Mouse (Mus musculus): ENCODE results near the gene Gm28042. TPM values are rescaled to one million over a fixed set of nuclear protein-coding genes. Genes with fewer than 3 reads are reported as not detected.
A peak's percentile ranks its signal among the peaks of the same experiment; 100 is the strongest.

Gm28042 gene
- polyA plus RNA-seq, 1 experiment: 2.8 TPM

- Histone ChIP-seq H3K27ac (ENCODE audit: insufficient read depth, low read depth, low read length) (no peak overlapping the region), H3K4me1 (ENCODE audit: control insufficient read depth, insufficient read depth, insufficient read length, low read length) (peaks cover 9% of the 10 kb centered on the region), H3K36me3 (ENCODE audit: control insufficient read depth, insufficient read depth, low read length) (no peaks in the 10 kb centered on the region; the same call in 1 of the 2 replicates), H3K27me3 (ENCODE audit: control insufficient read depth, insufficient read depth, low read length) (no peaks in the 10 kb centered on the region), H3K4me3 (ENCODE audit: low read depth, low read length) (no peak overlapping the region)
- WGBS: 46% methylated on average over 14 of the region's 14 CpGs
- TF ChIP-seq CTCF (IDR thresholded peaks at IDR 0.05; ENCODE audit: extremely low read depth, insufficient read length, insufficient replicate concordance, low read depth, low read length) (no peak), POLR2A (IDR thresholded peaks at IDR 0.05; ENCODE audit: low read depth, low read length) (no peak)
These were observed 19.4 kb downstream of the Gm28042 start for GRCm38 (mm10) chr2:120046486-120047310.

- Histone ChIP-seq H3K36me3 (ENCODE audit: control insufficient read depth, insufficient read depth, low read length) (no peaks in the 10 kb centered on the region), H3K4me3 (ENCODE audit: low read depth, low read length) (no peak overlapping the region), H3K27me3 (ENCODE audit: control insufficient read depth, insufficient read depth, low read length) (no peaks in the 10 kb centered on the region), H3K4me1 (ENCODE audit: control insufficient read depth, insufficient read depth, insufficient read length, low read length) (peaks cover 9% of the 10 kb centered on the region), H3K27ac (ENCODE audit: insufficient read depth, low read depth, low read length) (no peak overlapping the region)
- TF ChIP-seq CTCF (IDR thresholded peaks at IDR 0.05; ENCODE audit: extremely low read depth, insufficient read length, insufficient replicate concordance, low read depth, low read length) (no peak), POLR2A (IDR thresholded peaks at IDR 0.05; ENCODE audit: low read depth, low read length) (no peak)
- WGBS: 86% methylated on average over 9 of the region's 9 CpGs
These were observed 20.9 kb downstream of the Gm28042 start for GRCm38 (mm10) chr2:120048173-120048572.

- TF ChIP-seq CTCF (IDR thresholded peaks at IDR 0.05; ENCODE audit: extremely low read depth, insufficient read length, insufficient replicate concordance, low read depth, low read length) (peak; percentile 46; the same call in 1 of the 2 replicates), POLR2A (IDR thresholded peaks at IDR 0.05; ENCODE audit: low read depth, low read length) (no peak)
- no peaks in the 10 kb centered on the region for H3K27me3 ChIP-seq (ENCODE audit: control insufficient read depth, insufficient read depth, low read length)
- no peaks in the 10 kb centered on the region for H3K36me3 ChIP-seq (ENCODE audit: control insufficient read depth, insufficient read depth, low read length)
- 65% methylated on average over 10 of the region's 10 CpGs for WGBS
- H3K27ac ChIP-seq (ENCODE audit: insufficient read depth, low read depth, low read length): no peak overlapping the region
- peaks cover 9% of the 10 kb centered on the region for H3K4me1 ChIP-seq (ENCODE audit: control insufficient read depth, insufficient read depth, insufficient read length, low read length)
- no peak overlapping the region for H3K4me3 ChIP-seq (ENCODE audit: low read depth, low read length)
These were observed 22.5 kb downstream of the Gm28042 start for GRCm38 (mm10) chr2:120049632-120050274.

DNA sequence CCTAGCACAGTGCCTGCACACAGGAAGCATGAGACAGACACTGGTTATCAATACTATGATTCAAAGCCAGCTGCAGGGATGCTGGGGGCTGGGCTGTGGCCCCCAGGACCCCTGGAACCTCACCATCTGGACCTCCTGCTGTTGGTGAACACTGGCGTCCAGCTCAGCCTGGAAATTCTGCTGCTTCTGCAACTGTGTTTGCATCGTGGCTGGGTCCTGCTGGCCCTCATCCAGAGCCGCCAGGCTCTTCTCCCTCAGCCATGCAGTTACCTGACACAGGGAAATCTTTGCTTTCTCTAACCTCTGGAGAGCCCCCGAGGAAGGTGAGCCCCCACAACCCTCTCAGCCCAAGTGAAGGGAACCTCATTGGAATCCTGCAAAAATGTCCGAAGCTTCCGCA, 24.1 kb downstream of the Gm28042 start:
- no peaks in the 10 kb centered on the region for H3K36me3 ChIP-seq (ENCODE audit: control insufficient read depth, insufficient read depth, low read length)
- no peaks in the 10 kb centered on the region for H3K27me3 ChIP-seq (ENCODE audit: control insufficient read depth, insufficient read depth, low read length)
- no peak overlapping the region for H3K4me3 ChIP-seq (ENCODE audit: low read depth, low read length)
- TF ChIP-seq CTCF (IDR thresholded peaks at IDR 0.05; ENCODE audit: extremely low read depth, insufficient read length, insufficient replicate concordance, low read depth, low read length) (no peak), POLR2A (IDR thresholded peaks at IDR 0.05; ENCODE audit: low read depth, low read length) (no peak)
- WGBS: 60% methylated on average over 6 of the region's 6 CpGs
- H3K4me1 ChIP-seq (ENCODE audit: control insufficient read depth, insufficient read depth, insufficient read length, low read length): peaks cover 8% of the 10 kb centered on the region
- H3K27ac ChIP-seq (ENCODE audit: insufficient read depth, low read depth, low read length): no peak overlapping the region

GRCm38 (mm10) chr2:120054771-120055552, 27.7 kb downstream of the Gm28042 start:
- Histone ChIP-seq H3K36me3 (ENCODE audit: control insufficient read depth, insufficient read depth, low read length) (no peaks in the 10 kb centered on the region), H3K27me3 (ENCODE audit: control insufficient read depth, insufficient read depth, low read length) (no peaks in the 10 kb centered on the region), H3K27ac (ENCODE audit: insufficient read depth, low read depth, low read length) (no peak overlapping the region), H3K4me1 (ENCODE audit: control insufficient read depth, insufficient read depth, insufficient read length, low read length) (no peaks in the 10 kb centered on the region), H3K4me3 (ENCODE audit: low read depth, low read length) (no peak overlapping the region)
- 73% methylated on average over 12 of the region's 12 CpGs for WGBS
- TF ChIP-seq POLR2A (IDR thresholded peaks at IDR 0.05; ENCODE audit: low read depth, low read length): no peak
- no peak for TF ChIP-seq CTCF (IDR thresholded peaks at IDR 0.05; ENCODE audit: extremely low read depth, insufficient read length, insufficient replicate concordance, low read depth, low read length)

- no peak overlapping the region for H3K4me3 ChIP-seq (ENCODE audit: low read depth, low read length)
- H3K4me1 ChIP-seq (ENCODE audit: control insufficient read depth, insufficient read depth, insufficient read length, low read length): no peaks in the 10 kb centered on the region
- H3K36me3 ChIP-seq (ENCODE audit: control insufficient read depth, insufficient read depth, low read length): no peaks in the 10 kb centered on the region
- no peaks in the 10 kb centered on the region for H3K27me3 ChIP-seq (ENCODE audit: control insufficient read depth, insufficient read depth, low read length)
- TF ChIP-seq CTCF (IDR thresholded peaks at IDR 0.05; ENCODE audit: extremely low read depth, insufficient read length, insufficient replicate concordance, low read depth, low read length) (no peak), POLR2A (IDR thresholded peaks at IDR 0.05; ENCODE audit: low read depth, low read length) (no peak)
- 89% methylated on average over 10 of the region's 10 CpGs for WGBS
- H3K27ac ChIP-seq (ENCODE audit: insufficient read depth, low read depth, low read length): no peak overlapping the region
These were observed 28.6 kb downstream of the Gm28042 start for GRCm38 (mm10) chr2:120055923-120056322.

All from small intestine, adult 2 months (tissue).